ENCODE assay signal across 12 mouse cellular contexts in the genomic region with DNA sequence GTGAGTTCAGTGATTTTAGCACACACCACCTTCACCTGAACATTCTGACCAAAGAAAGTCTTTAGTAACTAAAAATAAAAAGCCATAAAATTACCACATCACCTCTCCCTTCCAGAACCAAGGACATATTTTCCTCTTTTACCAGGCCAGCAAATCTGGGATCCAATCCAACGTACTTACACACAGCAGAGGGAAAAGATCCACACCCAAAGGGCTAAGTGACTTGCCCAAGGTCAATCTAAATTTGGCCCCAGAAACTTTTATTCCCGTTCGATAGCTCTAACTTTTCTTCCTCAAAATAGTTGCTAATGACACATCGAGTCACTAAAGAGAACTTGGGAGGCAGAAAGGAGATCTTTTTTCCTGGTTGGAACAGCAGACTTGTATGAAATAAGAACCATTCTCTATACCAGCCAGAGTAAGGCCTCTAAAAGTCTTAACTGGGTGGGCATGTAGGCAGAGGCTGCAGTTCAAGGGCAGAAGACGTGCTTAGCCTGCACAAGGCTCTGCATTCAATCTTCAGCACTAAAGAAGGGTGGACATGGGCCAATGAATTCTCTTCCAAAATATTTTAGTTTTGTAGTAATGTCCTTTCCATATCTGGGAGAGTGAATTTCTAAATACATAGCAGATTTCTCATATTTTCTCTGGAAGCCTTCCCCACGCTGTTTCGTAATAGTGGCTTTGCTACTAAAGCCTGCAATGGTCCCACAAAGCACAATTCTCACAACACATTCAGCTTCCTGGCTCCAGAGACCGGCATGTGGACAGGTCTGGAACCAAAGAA. TPM values are rescaled to one million over a fixed set of nuclear protein-coding genes. Genes with fewer than 3 reads are reported as not detected.
DNase-seq lines count a peak whose midpoint lies in the region; ATAC-seq lines count a peak whose summit lies in the region.
"Had no signal": no experiment of that assay in that cellular context is flagged by ENCODE, and none has a peak within 500 bp of the region (broad histone marks: within the 10 kb centered on the region; RNA-seq: fewer than 3 reads in every experiment).

No protein-coding gene starts in this region.

- peaks cover 2% of the 10 kb centered on the region for H3K9me3 ChIP-seq in lung, embryonic 16.5 days (ENCODE audit: control insufficient read depth, low read length)
- no peaks in the 10 kb centered on the region for H3K9me3 ChIP-seq in intestine, embryonic 16.5 days (ENCODE audit: control insufficient read depth, low read length)

- no peaks in the 10 kb centered on the region for H3K36me3 ChIP-seq in lung, embryonic 16.5 days (ENCODE audit: control insufficient read depth, insufficient read depth, low read length)
- no peaks in the 10 kb centered on the region for H3K36me3 ChIP-seq in intestine, embryonic 16.5 days (ENCODE audit: control insufficient read depth, insufficient read depth, low read length)

- 53% methylated on average over 8 of the region's 8 CpGs for WGBS in lung, embryonic 16.5 days
- WGBS in intestine, embryonic 16.5 days = 67% methylated on average over 8 of the region's 8 CpGs

- peaks cover 3% of the 10 kb centered on the region; the same call in 1 of the 2 replicates for H3K4me1 ChIP-seq in lung, embryonic 16.5 days (replicated peaks; ENCODE audit: control insufficient read depth, insufficient read depth, low read length)
- no peaks in the 10 kb centered on the region for H3K4me1 ChIP-seq in intestine, embryonic 16.5 days (ENCODE audit: control insufficient read depth, insufficient read depth, low read length)

- H3K4me2 ChIP-seq in lung, embryonic 16.5 days (ENCODE audit: low read depth, low read length) = no peak overlapping the region
- no peak overlapping the region for H3K4me2 ChIP-seq in intestine, embryonic 16.5 days (ENCODE audit: low read depth, low read length)

- peak; percentile 15 for DNase-seq in kidney, postnatal 10 days
- no peak for DNase-seq in kidney, adult 18-20 months
- DNase-seq in adrenal gland, postnatal 10 days = peak; percentile 67
- peak; percentile 19 for DNase-seq in gastrocnemius, postnatal 25 days
- no peak for DNase-seq in spleen, postnatal 36 days (ENCODE audit: low spot score in 2 of 2)
- DNase-seq: cerebellum, postnatal 36 days; right cerebral cortex, adult 18-20 months; thymus, postnatal 14 days had no signal

- H3K4me3 ChIP-seq in lung, embryonic 16.5 days (ENCODE audit: low read length) = no peak overlapping the region
- no peak overlapping the region for H3K4me3 ChIP-seq in intestine, embryonic 16.5 days (ENCODE audit: low read length)

- H3K27me3 ChIP-seq in lung, embryonic 16.5 days (ENCODE audit: control insufficient read depth, insufficient read depth, low read depth, low read length) = no peaks in the 10 kb centered on the region
- no peaks in the 10 kb centered on the region for H3K27me3 ChIP-seq in intestine, embryonic 16.5 days (replicated peaks; ENCODE audit: control insufficient read depth, insufficient read depth, low read length)

- H3K27ac ChIP-seq in lung, embryonic 16.5 days (ENCODE audit: low read length) = peak overlapping the region; percentile 85
- no peak overlapping the region for H3K27ac ChIP-seq in intestine, embryonic 16.5 days (ENCODE audit: low read length)

- peak; percentile 91 for ATAC-seq in lung, embryonic 16.5 days (ENCODE audit: low read depth)
- no peak for ATAC-seq in intestine, embryonic 16.5 days
- no peak for ATAC-seq in megakaryocyte-erythroid progenitor cell, adult 5-6 weeks (replicated peaks; ENCODE audit: low FRiP score, low TSS enrichment, poor library complexity, severe bottlenecking)

- no peak overlapping the region for H3K9ac ChIP-seq in lung, embryonic 16.5 days (ENCODE audit: low read length)
- no peak overlapping the region for H3K9ac ChIP-seq in intestine, embryonic 16.5 days (ENCODE audit: low read depth, low read length)

RNA-seq across cellular contexts. Expression of gene 4930447C04Rik, which starts 42.7 kb away (rescaled TPM):
- 1 to 10 TPM; 1.3 to 1.6 TPM for total RNA-seq in adrenal gland, postnatal 10 days (2021)
- total RNA-seq in gastrocnemius, postnatal 25 days (2021) = under 1 TPM; 0.38 to 0.54 TPM
- polyA plus RNA-seq in lung, embryonic 16.5 days (2015; fragmentation: Nextera tagmentation; extraction: Ambion mirVana) = 0.50 and 1.2 TPM in 2 replicates
- 0.81 and 1.1 TPM in 2 replicates for polyA plus RNA-seq in intestine, embryonic 16.5 days (2015; fragmentation: Nextera tagmentation; extraction: Ambion mirVana)
- total RNA-seq in megakaryocyte-erythroid progenitor cell, adult 5-6 weeks (2014; fragmentation: Nextera tagmentation) = 5.8 TPM in 1 of 2 replicates, not detected in the other
- total RNA-seq in megakaryocyte-erythroid progenitor cell, adult 5-6 weeks (2017) = 0.89 and 17.8 TPM in 2 replicates

RNA-seq across cellular contexts. Expression of gene Six6, which starts 43.6 kb away (rescaled TPM):
- total RNA-seq in adrenal gland, postnatal 10 days (2021) = not detected
- not detected for total RNA-seq in gastrocnemius, postnatal 25 days (2021)
- polyA plus RNA-seq in lung, embryonic 16.5 days (2015; fragmentation: Nextera tagmentation; extraction: Ambion mirVana) = not detected in 2 replicates
- polyA plus RNA-seq in intestine, embryonic 16.5 days (2015; fragmentation: Nextera tagmentation; extraction: Ambion mirVana) = not detected in 2 replicates
- not detected in 2 replicates for total RNA-seq in megakaryocyte-erythroid progenitor cell, adult 5-6 weeks (2014; fragmentation: Nextera tagmentation)
- total RNA-seq in megakaryocyte-erythroid progenitor cell, adult 5-6 weeks (2017) = not detected in 2 replicates
- polyA plus RNA-seq: liver, embryonic 16.5 days had no signal

Comparison
In these comparisons a context has a peak if more than half of its experiments do, and no peak if none do; other contexts are left out.
1. DNase-seq: peak in kidney, postnatal 10 days (single experiment), adrenal gland, postnatal 10 days (single experiment) and gastrocnemius, postnatal 25 days (single experiment); none in kidney, adult 18-20 months (single experiment) and spleen, postnatal 36 days (0 of 2).